In genomic region chr12:54068757-54069146, GRCm38 (mm10) we compare ENCODE assay signal across 7 mouse cellular contexts.
DNase-seq lines count a peak whose midpoint lies in the region; ATAC-seq and TF ChIP-seq lines count a peak whose summit lies in the region.

No protein-coding gene starts in this region.

- no peak for TF ChIP-seq POLR2A in lung, adult 2 months (IDR thresholded peaks at IDR 0.05; ENCODE audit: borderline replicate concordance, extremely low read depth, low read depth, low read length)

- peak overlapping the region; percentile 36; the same call in 1 of the 2 replicates for H3K4me3 ChIP-seq in lung, embryonic 14.5 days (ENCODE audit: low read depth, low read length)
- H3K4me3 ChIP-seq in lung, adult 2 months (replicated peaks; ENCODE audit: extremely low read depth, low read depth, low read length): no peak overlapping the region
- H3K4me3 ChIP-seq in embryonic facial prominence, embryonic 14.5 days (ENCODE audit: low read depth, low read length): peak overlapping the region; percentile 47; the same call in 1 of the 2 replicates
- peak overlapping the region; percentile 32; the same call in 1 of the 2 replicates for H3K4me3 ChIP-seq in hindbrain, postnatal 0 days (ENCODE audit: low read length)
- peak overlapping the region; percentile 43 for H3K4me3 ChIP-seq in neural tube, embryonic 13.5 days

- peak; percentile 4; the same call in 1 of the 2 replicates for ATAC-seq in lung, embryonic 14.5 days (ENCODE audit: insufficient read depth)
- ATAC-seq in embryonic facial prominence, embryonic 14.5 days (ENCODE audit: low read depth): no peak
- no peak; the same call in 1 of the 2 replicates for ATAC-seq in hindbrain, postnatal 0 days
- ATAC-seq in neural tube, embryonic 13.5 days (ENCODE audit: low read depth): no peak

- H3K4me1 ChIP-seq in lung, embryonic 14.5 days (ENCODE audit: insufficient read depth): peaks cover 10% of the 10 kb centered on the region
- no peaks in the 10 kb centered on the region for H3K4me1 ChIP-seq in lung, adult 2 months (ENCODE audit: control insufficient read depth, insufficient read depth, low read length)
- peaks cover 7% of the 10 kb centered on the region; the same call in 1 of the 2 replicates for H3K4me1 ChIP-seq in embryonic facial prominence, embryonic 14.5 days (ENCODE audit: control insufficient read depth, insufficient read depth, low read length)
- no peaks in the 10 kb centered on the region; the same call in none of the 2 replicates for H3K4me1 ChIP-seq in hindbrain, postnatal 0 days (ENCODE audit: insufficient read depth, low read length)
- peaks cover 18% of the 10 kb centered on the region for H3K4me1 ChIP-seq in neural tube, embryonic 13.5 days (replicated peaks)

- 59% methylated on average over 27 of the region's 27 CpGs for WGBS in lung, embryonic 14.5 days
- 71% methylated on average over 27 of the region's 27 CpGs for WGBS in lung, adult 2 months
- WGBS in embryonic facial prominence, embryonic 14.5 days: 71% methylated on average over 27 of the region's 27 CpGs
- WGBS in hindbrain, postnatal 0 days: 75% methylated on average over 27 of the region's 27 CpGs
- WGBS in neural tube, embryonic 13.5 days: 68% methylated on average over 27 of the region's 27 CpGs

- DNase-seq in lung, embryonic 14.5 days: no peak
- no peak for DNase-seq in lung, adult 2 months
- no peak for DNase-seq in embryonic facial prominence, embryonic 14.5 days (ENCODE audit: low spot score)
- DNase-seq in hindbrain, postnatal 0 days (ENCODE audit: low spot score): no peak
- no peak for DNase-seq in layer of hippocampus, postnatal 10 days (ENCODE audit: low spot score in 2 of 2)
- DNase-seq in cerebellum, adult 8-10 months: no peak

- peak overlapping the region; percentile 69 for H3K4me2 ChIP-seq in lung, embryonic 14.5 days
- peak overlapping the region; percentile 73 for H3K4me2 ChIP-seq in embryonic facial prominence, embryonic 14.5 days (ENCODE audit: low read depth, low read length)
- H3K4me2 ChIP-seq in hindbrain, postnatal 0 days (ENCODE audit: low read depth, low read length): no peak overlapping the region; the same call in 1 of the 2 replicates
- H3K4me2 ChIP-seq in neural tube, embryonic 13.5 days: peak overlapping the region; percentile 63

- H3K36me3 ChIP-seq in lung, embryonic 14.5 days (ENCODE audit: insufficient read depth): no peaks in the 10 kb centered on the region
- no peaks in the 10 kb centered on the region for H3K36me3 ChIP-seq in embryonic facial prominence, embryonic 14.5 days (ENCODE audit: control insufficient read depth, insufficient read depth, low read length)
- H3K36me3 ChIP-seq in hindbrain, postnatal 0 days (ENCODE audit: insufficient read depth, low read length): no peaks in the 10 kb centered on the region
- no peaks in the 10 kb centered on the region for H3K36me3 ChIP-seq in neural tube, embryonic 13.5 days

- H3K9me3 ChIP-seq in lung, embryonic 14.5 days (ENCODE audit: low read depth, low read length): no peaks in the 10 kb centered on the region
- H3K9me3 ChIP-seq in embryonic facial prominence, embryonic 14.5 days (ENCODE audit: control insufficient read depth, low read length): no peaks in the 10 kb centered on the region
- no peaks in the 10 kb centered on the region for H3K9me3 ChIP-seq in hindbrain, postnatal 0 days (ENCODE audit: low read length)
- no peaks in the 10 kb centered on the region for H3K9me3 ChIP-seq in neural tube, embryonic 13.5 days

- H3K27ac ChIP-seq in lung, embryonic 14.5 days (ENCODE audit: low read depth): no peak overlapping the region
- H3K27ac ChIP-seq in embryonic facial prominence, embryonic 14.5 days (replicated peaks; ENCODE audit: low read depth, low read length): no peak overlapping the region
- H3K27ac ChIP-seq in hindbrain, postnatal 0 days: no peak overlapping the region
- no peak overlapping the region for H3K27ac ChIP-seq in neural tube, embryonic 13.5 days (replicated peaks)

- H3K27me3 ChIP-seq in lung, embryonic 14.5 days (ENCODE audit: insufficient read depth, low read length): peaks cover 51% of the 10 kb centered on the region
- peaks cover 41% of the 10 kb centered on the region for H3K27me3 ChIP-seq in embryonic facial prominence, embryonic 14.5 days (replicated peaks; ENCODE audit: control insufficient read depth, insufficient read depth, low read length)
- H3K27me3 ChIP-seq in hindbrain, postnatal 0 days (ENCODE audit: insufficient read depth, low read length): no peaks in the 10 kb centered on the region
- peaks cover 30% of the 10 kb centered on the region for H3K27me3 ChIP-seq in neural tube, embryonic 13.5 days

- no peak for TF ChIP-seq CTCF in lung, embryonic 14.5 days (IDR thresholded peaks at IDR 0.05; ENCODE audit: low read depth)
- no peak for TF ChIP-seq CTCF in lung, adult 2 months (IDR thresholded peaks at IDR 0.05; ENCODE audit: insufficient read depth, low read length)
- TF ChIP-seq CTCF in hindbrain, postnatal 0 days (IDR thresholded peaks at IDR 0.05; ENCODE audit: low read depth): no peak

- no peak overlapping the region for H3K9ac ChIP-seq in lung, embryonic 14.5 days
- H3K9ac ChIP-seq in embryonic facial prominence, embryonic 14.5 days (ENCODE audit: low read depth, low read length): no peak overlapping the region
- no peak overlapping the region for H3K9ac ChIP-seq in hindbrain, postnatal 0 days (replicated peaks; ENCODE audit: low read length)
- peak overlapping the region; percentile 62; the same call in 1 of the 2 replicates for H3K9ac ChIP-seq in neural tube, embryonic 13.5 days
